Mouse (Mus musculus): ENCODE data around the gene Rnft1. TPM values are rescaled to one million over a fixed set of nuclear protein-coding genes. Genes with fewer than 3 reads are reported as not detected.

The Rnft1 gene
- polyA plus RNA-seq, 1 experiment from 2014 or later = 16.0 TPM

GRCm38 (mm10) chr11:86472771-86473171, 11.7 kb upstream of the Rnft1 start:
- H3K4me1 ChIP-seq = peaks cover 12% of the 10 kb centered on the region
- H3K36me3 ChIP-seq = no peaks in the 10 kb centered on the region
- H3K4me3 ChIP-seq (replicated peaks) = 0 out of 2 replicates have a peak overlapping the region, but pooled peaks have one; percentile 4
- H3K9me3 ChIP-seq (replicated peaks) = no peaks in the 10 kb centered on the region
- no peak for ATAC-seq (ENCODE audit: low FRiP score)
- whole genome bisulfite sequencing = 29% methylated on average over 7 of the region's 7 CpGs
- peak overlapping the region; percentile 28 for H3K9ac ChIP-seq (replicated peaks)
- peak overlapping the region; percentile 43 for H3K4me2 ChIP-seq
- peak overlapping the region; percentile 64 for H3K27ac ChIP-seq (replicated peaks)
- H3K27me3 ChIP-seq (replicated peaks) = no peaks in the 10 kb centered on the region

GRCm38 (mm10) chr11:86473576-86473975, 10.9 kb upstream of the Rnft1 start:
- 53% methylated on average over 3 of the region's 3 CpGs for WGBS
- peaks cover 12% of the 10 kb centered on the region for H3K4me1 ChIP-seq
- no peaks in the 10 kb centered on the region for H3K9me3 ChIP-seq (replicated peaks)
- no peak overlapping the region for H3K27ac ChIP-seq (replicated peaks)
- no peaks in the 10 kb centered on the region for H3K36me3 ChIP-seq
- H3K9ac ChIP-seq (replicated peaks) = no peak overlapping the region
- peak overlapping the region; percentile 43 for H3K4me2 ChIP-seq
- H3K27me3 ChIP-seq (replicated peaks) = no peaks in the 10 kb centered on the region
- H3K4me3 ChIP-seq (replicated peaks) = no peak overlapping the region
- no peak for ATAC-seq (ENCODE audit: low FRiP score)

GRCm38 (mm10) chr11:86484910-86485510, 553 bp downstream of the Rnft1 start:
- Histone ChIP-seq H3K4me2 (peak overlapping the region; percentile 68), H3K36me3 (peaks cover 7% of the 10 kb centered on the region), H3K9ac (replicated peaks) (peak overlapping the region; percentile 60), H3K4me3 (replicated peaks) (peak overlapping the region; percentile 62), H3K4me1 (peaks cover 9% of the 10 kb centered on the region), H3K9me3 (replicated peaks) (no peaks in the 10 kb centered on the region), H3K27me3 (replicated peaks) (no peaks in the 10 kb centered on the region), H3K27ac (replicated peaks) (peak overlapping the region; percentile 83)
- peak; percentile 75 for ATAC-seq (ENCODE audit: low FRiP score)
- under 1% methylated on average over 25 of the region's 25 CpGs for WGBS

GRCm38 (mm10) chr11:86490782-86491181, 6.3 kb downstream of the Rnft1 start:
- Histone ChIP-seq H3K4me3 (replicated peaks) (no peak overlapping the region), H3K27ac (replicated peaks) (no peak overlapping the region), H3K4me1 (peaks cover 5% of the 10 kb centered on the region), H3K4me2 (no peak overlapping the region), H3K9ac (replicated peaks) (no peak overlapping the region), H3K27me3 (replicated peaks) (no peaks in the 10 kb centered on the region), H3K36me3 (peaks cover 14% of the 10 kb centered on the region), H3K9me3 (replicated peaks) (no peaks in the 10 kb centered on the region)
- ATAC-seq (ENCODE audit: low FRiP score) = no peak
- WGBS = 100% methylated on average over 1 of the region's 1 CpGs

GRCm38 (mm10) chr11:86497356-86497755, 12.9 kb downstream of the Rnft1 start:
- no peak overlapping the region for H3K4me2 ChIP-seq

GRCm38 (mm10) chr11:86497908-86498307, 13.5 kb downstream of the Rnft1 start:
- 78% methylated on average over 3 of the region's 3 CpGs for WGBS
- Histone ChIP-seq H3K36me3 (peaks cover 23% of the 10 kb centered on the region), H3K4me3 (replicated peaks) (no peak overlapping the region)

More at GRCm38 (mm10) chr11:86497356-86497755, 12.9 kb downstream of the Rnft1 start:
- peaks cover 18% of the 10 kb centered on the region for H3K36me3 ChIP-seq
- no peaks in the 10 kb centered on the region for H3K9me3 ChIP-seq (replicated peaks)
- no peak for ATAC-seq (ENCODE audit: low FRiP score)
- 97% methylated on average over 1 of the region's 1 CpGs for WGBS
- H3K4me1 ChIP-seq = no peaks in the 10 kb centered on the region
- H3K9ac ChIP-seq (replicated peaks) = no peak overlapping the region
- H3K27ac ChIP-seq (replicated peaks) = no peak overlapping the region
- no peaks in the 10 kb centered on the region for H3K27me3 ChIP-seq (replicated peaks)
- no peak overlapping the region for H3K4me3 ChIP-seq (replicated peaks)

GRCm38 (mm10) chr11:86500795-86501194, 16.3 kb downstream of the Rnft1 start:
- no peak overlapping the region for H3K27ac ChIP-seq (replicated peaks)
- peaks cover 40% of the 10 kb centered on the region for H3K36me3 ChIP-seq
- no peak overlapping the region for H3K4me3 ChIP-seq (replicated peaks)
- WGBS = 68% methylated on average over 1 of the region's 1 CpGs
- H3K4me2 ChIP-seq = no peak overlapping the region
- no peaks in the 10 kb centered on the region for H3K9me3 ChIP-seq (replicated peaks)
- no peaks in the 10 kb centered on the region for H3K4me1 ChIP-seq
- H3K9ac ChIP-seq (replicated peaks) = no peak overlapping the region
- ATAC-seq (ENCODE audit: low FRiP score) = no peak
- no peaks in the 10 kb centered on the region for H3K27me3 ChIP-seq (replicated peaks)

More at GRCm38 (mm10) chr11:86497908-86498307, 13.5 kb downstream of the Rnft1 start:
- Histone ChIP-seq H3K27me3 (replicated peaks) (no peaks in the 10 kb centered on the region), H3K9me3 (replicated peaks) (no peaks in the 10 kb centered on the region), H3K9ac (replicated peaks) (no peak overlapping the region), H3K4me1 (no peaks in the 10 kb centered on the region), H3K4me2 (no peak overlapping the region), H3K27ac (replicated peaks) (no peak overlapping the region)
- no peak for ATAC-seq (ENCODE audit: low FRiP score)

- no peak overlapping the region for H3K4me3 ChIP-seq (replicated peaks)
- 95% methylated on average over 2 of the region's 2 CpGs for WGBS
- peaks cover 47% of the 10 kb centered on the region for H3K36me3 ChIP-seq
- no peak overlapping the region for H3K4me2 ChIP-seq
- H3K27me3 ChIP-seq (replicated peaks) = no peaks in the 10 kb centered on the region
- H3K9me3 ChIP-seq (replicated peaks) = no peaks in the 10 kb centered on the region
- ATAC-seq (ENCODE audit: low FRiP score) = no peak
- H3K27ac ChIP-seq (replicated peaks) = no peak overlapping the region
- H3K9ac ChIP-seq (replicated peaks) = no peak overlapping the region
- no peaks in the 10 kb centered on the region for H3K4me1 ChIP-seq
Observed at GRCm38 (mm10) chr11:86503121-86503520, 18.7 kb downstream of the Rnft1 start.

- Histone ChIP-seq H3K4me1 (no peaks in the 10 kb centered on the region), H3K4me3 (replicated peaks) (no peak overlapping the region), H3K9me3 (replicated peaks) (no peaks in the 10 kb centered on the region), H3K4me2 (no peak overlapping the region), H3K36me3 (peaks cover 77% of the 10 kb centered on the region), H3K27ac (replicated peaks) (no peak overlapping the region), H3K9ac (replicated peaks) (no peak overlapping the region), H3K27me3 (replicated peaks) (no peaks in the 10 kb centered on the region)
- 98% methylated on average over 2 of the region's 2 CpGs for WGBS
- no peak for ATAC-seq (ENCODE audit: low FRiP score)
Observed at GRCm38 (mm10) chr11:86507334-86507733, 22.9 kb downstream of the Rnft1 start.

GRCm38 (mm10) chr11:86507991-86508390, 23.5 kb downstream of the Rnft1 start:
- H3K27ac ChIP-seq (replicated peaks) = no peak overlapping the region
- H3K4me2 ChIP-seq = no peak overlapping the region
- H3K9ac ChIP-seq (replicated peaks) = no peak overlapping the region
- ATAC-seq (ENCODE audit: low FRiP score) = no peak
- H3K4me1 ChIP-seq = no peaks in the 10 kb centered on the region
- WGBS = 93% methylated on average over 2 of the region's 2 CpGs
- no peaks in the 10 kb centered on the region for H3K27me3 ChIP-seq (replicated peaks)
- no peak overlapping the region for H3K4me3 ChIP-seq (replicated peaks)
- H3K9me3 ChIP-seq (replicated peaks) = no peaks in the 10 kb centered on the region
- H3K36me3 ChIP-seq = peaks cover 76% of the 10 kb centered on the region

GRCm38 (mm10) chr11:86516620-86517019, 32.2 kb downstream of the Rnft1 start:
- no peak overlapping the region for H3K4me2 ChIP-seq
- no peak for ATAC-seq (ENCODE audit: low FRiP score)
- H3K4me1 ChIP-seq = no peaks in the 10 kb centered on the region
- no peak overlapping the region for H3K9ac ChIP-seq (replicated peaks)
- no peaks in the 10 kb centered on the region for H3K9me3 ChIP-seq (replicated peaks)
- H3K4me3 ChIP-seq (replicated peaks) = no peak overlapping the region
- 76% methylated on average over 3 of the region's 3 CpGs for WGBS
- H3K27me3 ChIP-seq (replicated peaks) = no peaks in the 10 kb centered on the region
- H3K27ac ChIP-seq (replicated peaks) = no peak overlapping the region
- H3K36me3 ChIP-seq = peaks cover 54% of the 10 kb centered on the region

GRCm38 (mm10) chr11:86517229-86517628, 32.8 kb downstream of the Rnft1 start:
- Histone ChIP-seq H3K4me3 (replicated peaks) (no peak overlapping the region), H3K4me2 (no peak overlapping the region), H3K27me3 (replicated peaks) (no peaks in the 10 kb centered on the region), H3K9me3 (replicated peaks) (no peaks in the 10 kb centered on the region), H3K9ac (replicated peaks) (no peak overlapping the region), H3K4me1 (no peaks in the 10 kb centered on the region), H3K27ac (replicated peaks) (no peak overlapping the region), H3K36me3 (peaks cover 55% of the 10 kb centered on the region)
- 94% methylated on average over 3 of the region's 3 CpGs for WGBS
- ATAC-seq (ENCODE audit: low FRiP score) = no peak
